Comparison of ENCODE assay signal across 8 mouse cellular contexts in genomic region chr2:154407643-154408445, GRCm38 (mm10). TPM values are rescaled to one million over a fixed set of nuclear protein-coding genes. Genes with fewer than 3 reads are reported as not detected.
DNase-seq lines count a peak whose midpoint lies in the region; ATAC-seq and TF ChIP-seq lines count a peak whose summit lies in the region.

TSS of gene Snta1 (minus strand) at chr2:154408099.

- H3K4me3 ChIP-seq in embryonic facial prominence, embryonic 12.5 days, result peak within 1 kb of the TSS; percentile 80
- peak within 1 kb of the TSS; percentile 66 for H3K4me3 ChIP-seq in intestine, postnatal 0 days (ENCODE audit: low read depth, low read length)
- peak within 1 kb of the TSS; percentile 68 for H3K4me3 ChIP-seq in limb, embryonic 10.5 days
- peak within 1 kb of the TSS; percentile 68 for H3K4me3 ChIP-seq in midbrain, embryonic 11.5 days (ENCODE audit: low read depth, low read length)

- peaks cover 9% of the 10 kb centered on the region for H3K4me1 ChIP-seq in embryonic facial prominence, embryonic 12.5 days
- no peaks in the 10 kb centered on the region for H3K4me1 ChIP-seq in intestine, postnatal 0 days (replicated peaks; ENCODE audit: control insufficient read depth, insufficient read depth, low read length)
- peaks cover 24% of the 10 kb centered on the region for H3K4me1 ChIP-seq in limb, embryonic 10.5 days
- H3K4me1 ChIP-seq in midbrain, embryonic 11.5 days (ENCODE audit: control insufficient read depth, insufficient read depth, low read length), result peaks cover 7% of the 10 kb centered on the region; the same call in 1 of the 2 replicates

- no peaks in the 10 kb centered on the region for H3K36me3 ChIP-seq in embryonic facial prominence, embryonic 12.5 days
- H3K36me3 ChIP-seq in intestine, postnatal 0 days (ENCODE audit: control insufficient read depth, insufficient read depth), result no peaks in the 10 kb centered on the region
- no peaks in the 10 kb centered on the region for H3K36me3 ChIP-seq in limb, embryonic 10.5 days
- H3K36me3 ChIP-seq in midbrain, embryonic 11.5 days (ENCODE audit: control insufficient read depth, insufficient read depth, low read length), result no peaks in the 10 kb centered on the region

- H3K4me2 ChIP-seq in embryonic facial prominence, embryonic 12.5 days (replicated peaks), result peak within 1 kb of the TSS; percentile 85
- peak within 1 kb of the TSS; percentile 94 for H3K4me2 ChIP-seq in intestine, postnatal 0 days (replicated peaks; ENCODE audit: low read depth)
- H3K4me2 ChIP-seq in midbrain, embryonic 11.5 days, result peak within 1 kb of the TSS; percentile 90

- H3K9me3 ChIP-seq in embryonic facial prominence, embryonic 12.5 days, result no peaks in the 10 kb centered on the region
- no peaks in the 10 kb centered on the region for H3K9me3 ChIP-seq in intestine, postnatal 0 days (ENCODE audit: control insufficient read depth)
- H3K9me3 ChIP-seq in limb, embryonic 10.5 days (replicated peaks), result no peaks in the 10 kb centered on the region
- H3K9me3 ChIP-seq in midbrain, embryonic 11.5 days (ENCODE audit: control insufficient read depth, low read length), result no peaks in the 10 kb centered on the region

- WGBS in embryonic facial prominence, embryonic 12.5 days, result 3% methylated on average over 83 of the region's 84 CpGs
- 2% methylated on average over 84 of the region's 84 CpGs for WGBS in intestine, postnatal 0 days
- WGBS in limb, embryonic 10.5 days, result 2% methylated on average over 84 of the region's 84 CpGs
- 2% methylated on average over 84 of the region's 84 CpGs for WGBS in midbrain, embryonic 11.5 days

- no peak within 1 kb of the TSS for H3K27ac ChIP-seq in embryonic facial prominence, embryonic 12.5 days
- peak within 1 kb of the TSS; percentile 57 for H3K27ac ChIP-seq in intestine, postnatal 0 days (ENCODE audit: low read depth, low read length)
- peak within 1 kb of the TSS; percentile 76 for H3K27ac ChIP-seq in limb, embryonic 10.5 days
- H3K27ac ChIP-seq in midbrain, embryonic 11.5 days (ENCODE audit: low read depth, low read length), result no peak within 1 kb of the TSS

- ATAC-seq in embryonic facial prominence, embryonic 12.5 days (ENCODE audit: insufficient number of reproducible peaks, insufficient read depth, low FRiP score, low TSS enrichment), result peak; percentile 79; the same call in 1 of the 2 replicates
- ATAC-seq in granulocyte monocyte progenitor cell, adult 5-6 weeks (replicated peaks; ENCODE audit: poor library complexity, severe bottlenecking), result peak; percentile 76
- peak; percentile 84 for ATAC-seq in intestine, postnatal 0 days
- peak; percentile 93 for ATAC-seq in midbrain, embryonic 11.5 days (ENCODE audit: low FRiP score)

- H3K27me3 ChIP-seq in embryonic facial prominence, embryonic 12.5 days, result peaks cover 10% of the 10 kb centered on the region
- H3K27me3 ChIP-seq in intestine, postnatal 0 days (replicated peaks; ENCODE audit: control insufficient read depth, insufficient read depth, low read length), result no peaks in the 10 kb centered on the region
- H3K27me3 ChIP-seq in limb, embryonic 10.5 days (ENCODE audit: low read depth, poor library complexity, severe bottlenecking), result peaks cover 50% of the 10 kb centered on the region
- peaks cover 4% of the 10 kb centered on the region; the same call in 1 of the 2 replicates for H3K27me3 ChIP-seq in midbrain, embryonic 11.5 days (ENCODE audit: control insufficient read depth, insufficient read depth, low read length)

- DNase-seq in adrenal gland, postnatal 4 days (ENCODE audit: low spot score in 2 of 2), result peak; percentile 70 to 83
- DNase-seq in limb, embryonic 10.5 days (ENCODE audit: low spot score), result peak; percentile 83
- peak; percentile 98 for DNase-seq in midbrain, embryonic 11.5 days (ENCODE audit: low spot score, missing footprints)
- peak; percentile 65 to 70 for DNase-seq in right cerebral cortex, postnatal 36 days (ENCODE audit: low spot score in 2 of 2)
- DNase-seq in urinary bladder, postnatal 4 days (ENCODE audit: low spot score in 2 of 2), result peak; percentile 80 to 81

- peak within 1 kb of the TSS; percentile 60 for H3K9ac ChIP-seq in embryonic facial prominence, embryonic 12.5 days
- H3K9ac ChIP-seq in intestine, postnatal 0 days (ENCODE audit: low read depth, low read length), result peak within 1 kb of the TSS; percentile 55
- H3K9ac ChIP-seq in midbrain, embryonic 11.5 days (ENCODE audit: low read length), result peak within 1 kb of the TSS; percentile 73

- TF ChIP-seq CTCF in intestine, postnatal 0 days (IDR thresholded peaks at IDR 0.05; ENCODE audit: low read depth), result no peak

RNA-seq across cellular contexts. Expression of gene Snta1, which starts in this region (rescaled TPM):
- total RNA-seq in adrenal gland, postnatal 4 days (2021), result 10 to 100 TPM; 29.2 to 30.1 TPM
- polyA plus RNA-seq in embryonic facial prominence, embryonic 12.5 days (2016; fragmentation: Nextera tagmentation; extraction: Ambion mirVana), result 9.2 and 9.9 TPM in 2 replicates
- total RNA-seq in granulocyte monocyte progenitor cell, adult 5-6 weeks (2014; fragmentation: Nextera tagmentation), result 0.56 TPM in 1 of 2 replicates, not detected in the other
- total RNA-seq in granulocyte monocyte progenitor cell, adult 5-6 weeks (2017), result 0.04 TPM in 1 of 2 replicates, not detected in the other
- polyA plus RNA-seq in intestine, postnatal 0 days (2015; fragmentation: Nextera tagmentation; extraction: Ambion mirVana), result 4.9 and 7.7 TPM in 2 replicates
- 2.8 and 3.2 TPM in 2 replicates for polyA plus RNA-seq in limb, embryonic 10.5 days (2016; fragmentation: Nextera tagmentation; extraction: Ambion mirVana)
- 2.0 and 2.3 TPM in 2 replicates for polyA plus RNA-seq in midbrain, embryonic 11.5 days (2014; fragmentation: Nextera tagmentation; extraction: Ambion mirVana)

Comparison
In these comparisons a context has a peak if more than half of its experiments do, and no peak if none do; other contexts are left out.
1. RNA of gene Snta1 (total RNA-seq): 29.2 to 30.1 TPM in adrenal gland, postnatal 4 days; 0.04 to 0.56 TPM in granulocyte monocyte progenitor cell, adult 5-6 weeks; every median in the first group is over 10 times any median in the second.
2. Peak in ATAC-seq in granulocyte monocyte progenitor cell, adult 5-6 weeks; RNA of the gene not detected or under 1 TPM.
3. H3K27ac ChIP-seq: peak in intestine, postnatal 0 days (single experiment) and limb, embryonic 10.5 days (single experiment); none in embryonic facial prominence, embryonic 12.5 days (single experiment) and midbrain, embryonic 11.5 days (single experiment).
4. Peak in every context shown above with its lines, with median percentiles within 50 percentile points of each other: DNase-seq, ATAC-seq, H3K4me2 ChIP-seq, H3K4me3 ChIP-seq and H3K9ac ChIP-seq.